Mouse (Mus musculus) limb, embryonic 13.5 days (tissue): ENCODE measurements around the gene Ap4e1. TPM values are rescaled to one million over a fixed set of nuclear protein-coding genes. Genes with fewer than 3 reads are reported as not detected.
A peak's percentile ranks its signal among the peaks of the same experiment; 100 is the strongest.
"Not testable (repeated sequence)": the region's sequence is repeated elsewhere in the genome, so short reads cannot be mapped to it uniquely, and the experiment has no call there.

ENCODE experiments used
- ATAC-seq: fragments of 200-750 bp; cut with Nextera tagmentation; 2 replicates; pipeline ENCODE4 v1.8.0; 2017; ENCODE audit warnings: low read depth, moderate number of reproducible peaks, moderate TSS enrichment; ENCODE audit not compliant: low FRiP score
- H3K27ac ChIP-seq: fragments of 300-500 bp; sonication (generic); 2 replicates; pipeline ENCODE4 v1.5.1; 2015; ENCODE audit warnings: inconsistent platforms, mild to moderate bottlenecking, moderate library complexity
- H3K27me3 ChIP-seq: fragments of 300-500 bp; sonication (generic); 2 replicates; pipeline ENCODE4 v1.6.1; 2015; ENCODE audit warnings: mild to moderate bottlenecking, inconsistent platforms
- H3K36me3 ChIP-seq: fragments of 300-500 bp; sonication (generic); 2 replicates; pipeline ENCODE4 v1.6.1; 2015; ENCODE audit warnings: inconsistent platforms, mild to moderate bottlenecking, moderate library complexity
- H3K4me1 ChIP-seq: fragments of 300-500 bp; sonication (generic); 2 replicates; pipeline ENCODE4 v1.6.1; 2015; ENCODE audit warnings: inconsistent platforms
- H3K4me2 ChIP-seq: fragments of 300-500 bp; sonication (generic); replicated peaks from 2 replicates; pipeline ENCODE4 v1.6.1; 2015; ENCODE audit warnings: inconsistent platforms, mild to moderate bottlenecking, moderate library complexity
- H3K4me3 ChIP-seq: fragments of 300-500 bp; sonication (generic); 2 replicates; pipeline ENCODE4 v1.5.1; 2015; ENCODE audit warnings: moderate library complexity, mild to moderate bottlenecking, inconsistent platforms
- H3K9ac ChIP-seq: fragments of 300-500 bp; sonication (generic); 2 replicates; pipeline ENCODE4 v1.6.1; 2015; ENCODE audit warnings: mild to moderate bottlenecking, inconsistent platforms
- H3K9me3 ChIP-seq: fragments of 300-500 bp; sonication (generic); 2 replicates; pipeline ENCODE4 v1.6.1; 2016; ENCODE audit warnings: inconsistent platforms
- WGBS: fragments of 180-500 bp; shearing (Covaris S2); methylation state at CpG from one replicate; pipeline ENCODE4 v1.1.7; 2015; 5-methylcytosine and 5-hydroxymethylcytosine counted together
- polyA plus RNA-seq: library from polyadenylated mRNA; unstranded; fragments of >200 nt; fragmentation: Nextera tagmentation; extraction: Ambion mirVana; gene quantifications from 2 replicates; pipeline ENCODE4 v1.2.1, GENCODE M21; 2015

Gene Ap4e1
- polyA plus RNA-seq, 1 experiment from 2014 or later, result 12.8 TPM

GRCm38 (mm10) chr2:127006634-127007370 lies 1.7 kb upstream of the Ap4e1 start:
- 38% methylated on average over 12 of the region's 12 CpGs for WGBS
- Histone ChIP-seq H3K4me2 (peak overlapping the region; percentile 37), H3K4me3 (peak overlapping the region; percentile 30)

DNA sequence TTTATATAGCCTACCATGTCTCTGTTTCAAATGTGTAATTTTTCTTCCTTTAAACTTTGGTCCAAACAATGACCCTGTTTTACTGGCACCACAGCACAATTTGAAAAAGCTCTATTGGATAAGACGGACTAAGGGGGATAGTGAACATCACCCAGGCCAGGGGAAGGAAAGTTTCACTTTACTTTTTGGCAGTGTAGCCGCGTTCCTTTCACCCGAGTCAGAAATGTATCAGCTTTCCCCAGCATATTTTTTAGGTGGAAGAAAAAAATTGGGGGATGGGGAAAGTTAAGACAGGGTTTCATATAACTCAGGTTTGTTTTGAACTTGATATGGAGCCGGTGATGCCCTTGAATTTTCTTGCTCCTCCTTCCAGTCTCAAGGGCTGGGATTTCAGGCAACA lies 1.0 kb upstream of the Ap4e1 start:
- no peak overlapping the region for H3K27ac ChIP-seq
- no peak overlapping the region for H3K9ac ChIP-seq
- WGBS, result 72% methylated on average over 5 of the region's 5 CpGs
- H3K4me2 ChIP-seq, result no peak overlapping the region
- no peak for ATAC-seq
- H3K36me3 ChIP-seq, result peaks cover 15% of the 10 kb centered on the region
- no peaks in the 10 kb centered on the region for H3K27me3 ChIP-seq
- H3K4me1 ChIP-seq, result peaks cover 12% of the 10 kb centered on the region
- H3K4me3 ChIP-seq, result no peak overlapping the region
- no peaks in the 10 kb centered on the region for H3K9me3 ChIP-seq

More at GRCm38 (mm10) chr2:127006634-127007370, 1.7 kb upstream of the Ap4e1 start:
- ATAC-seq, result no peak
- H3K9me3 ChIP-seq, result no peaks in the 10 kb centered on the region
- H3K4me1 ChIP-seq, result peaks cover 12% of the 10 kb centered on the region
- no peak overlapping the region for H3K27ac ChIP-seq
- no peaks in the 10 kb centered on the region for H3K27me3 ChIP-seq
- H3K9ac ChIP-seq, result no peak overlapping the region; the same call in 1 of the 2 replicates
- H3K36me3 ChIP-seq, result peaks cover 8% of the 10 kb centered on the region

GRCm38 (mm10) chr2:127035006-127035605 lies 26.6 kb downstream of the Ap4e1 start:
- H3K4me3 ChIP-seq, result no peak overlapping the region
- H3K4me1 ChIP-seq, result no peaks in the 10 kb centered on the region
- H3K9me3 ChIP-seq, result no peaks in the 10 kb centered on the region
- H3K9ac ChIP-seq, result no peak overlapping the region
- no peak for ATAC-seq
- WGBS, result 94% methylated on average over 9 of the region's 9 CpGs
- H3K27me3 ChIP-seq, result no peaks in the 10 kb centered on the region
- peaks cover 52% of the 10 kb centered on the region for H3K36me3 ChIP-seq
- no peak overlapping the region for H3K4me2 ChIP-seq
- no peak overlapping the region for H3K27ac ChIP-seq

DNA sequence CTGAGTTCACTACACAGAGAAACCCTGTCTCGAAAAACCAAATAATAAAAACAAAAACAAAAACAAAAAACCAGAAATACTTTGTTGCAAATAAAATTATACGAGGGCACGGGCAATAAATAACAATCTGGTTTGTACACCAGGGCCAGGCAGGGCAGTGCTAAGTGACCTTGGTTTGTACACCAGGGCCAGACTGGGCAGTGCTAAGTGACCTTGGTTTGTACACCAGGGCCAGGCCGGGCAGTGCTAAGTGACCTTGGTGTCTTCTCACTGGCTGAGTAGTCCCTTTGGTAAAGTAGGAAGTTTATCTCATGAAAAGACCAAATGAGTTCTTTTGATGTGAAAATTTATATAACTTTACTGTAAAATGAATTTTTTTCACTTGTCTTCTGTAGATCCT lies 28.8 kb downstream of the Ap4e1 start:
- H3K4me3 ChIP-seq, result no peak overlapping the region
- no peak overlapping the region for H3K9ac ChIP-seq
- H3K36me3 ChIP-seq, result peaks cover 46% of the 10 kb centered on the region
- H3K4me2 ChIP-seq, result no peak overlapping the region
- 93% methylated on average over 4 of the region's 4 CpGs for WGBS
- ATAC-seq, result no peak
- H3K9me3 ChIP-seq, result no peaks in the 10 kb centered on the region
- no peak overlapping the region for H3K27ac ChIP-seq
- no peaks in the 10 kb centered on the region for H3K4me1 ChIP-seq
- H3K27me3 ChIP-seq, result no peaks in the 10 kb centered on the region

DNA sequence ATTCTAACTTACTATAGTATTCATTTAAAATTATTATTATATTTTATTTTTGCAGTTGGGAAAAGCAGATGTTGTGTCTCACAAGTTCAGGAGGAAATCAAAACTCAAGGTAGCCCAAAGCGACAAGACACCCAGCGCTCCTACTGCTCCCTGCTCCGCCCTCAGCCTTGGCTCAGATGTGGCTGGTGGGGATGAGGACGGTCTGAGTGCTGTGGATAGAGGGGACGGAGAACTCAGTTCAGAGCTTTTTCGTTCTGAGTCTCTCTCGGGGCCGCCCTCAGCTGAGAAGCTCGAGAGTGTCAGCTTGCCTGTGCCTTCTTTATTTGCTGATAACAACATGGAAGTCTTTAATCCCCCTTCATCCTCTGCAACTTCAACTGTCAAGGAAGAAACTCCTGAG lies 53.0 kb downstream of the Ap4e1 start:
- H3K4me3 ChIP-seq, result no peak overlapping the region
- ATAC-seq, result no peak
- no peak overlapping the region for H3K27ac ChIP-seq
- H3K36me3 ChIP-seq, result peaks cover 65% of the 10 kb centered on the region
- H3K27me3 ChIP-seq, result no peaks in the 10 kb centered on the region
- no peak overlapping the region for H3K4me2 ChIP-seq
- H3K9ac ChIP-seq, result no peak overlapping the region
- H3K9me3 ChIP-seq, result no peaks in the 10 kb centered on the region
- no peaks in the 10 kb centered on the region for H3K4me1 ChIP-seq
- 94% methylated on average over 9 of the region's 9 CpGs for WGBS

DNA sequence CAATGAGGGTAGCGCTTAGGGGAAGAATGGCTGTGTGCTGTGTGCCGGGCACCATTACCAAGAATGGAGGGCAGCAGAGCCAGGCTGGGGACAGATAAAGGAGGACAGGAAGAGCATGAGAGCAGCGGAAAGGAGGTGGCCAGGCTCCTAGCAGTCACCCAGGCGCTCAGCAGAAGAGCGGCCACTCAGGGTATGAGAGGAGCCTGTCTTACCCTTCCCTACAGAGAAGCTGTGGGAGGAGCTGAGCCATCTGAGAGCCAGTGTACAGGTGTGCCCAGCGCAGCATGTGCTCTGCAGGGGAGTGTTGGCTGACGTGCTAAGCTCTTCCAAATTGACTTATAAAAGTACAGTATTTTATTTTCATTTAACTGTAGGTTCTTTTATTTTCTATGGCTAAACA lies 60.3 kb downstream of the Ap4e1 start:
- Histone ChIP-seq H3K4me1 (peaks cover 12% of the 10 kb centered on the region), H3K9ac (no peak overlapping the region), H3K27ac (no peak overlapping the region), H3K36me3 (peaks cover 12% of the 10 kb centered on the region), H3K4me2 (no peak overlapping the region), H3K27me3 (no peaks in the 10 kb centered on the region), H3K4me3 (no peak overlapping the region), H3K9me3 (no peaks in the 10 kb centered on the region)
- WGBS, result 71% methylated on average over 7 of the region's 7 CpGs
- no peak for ATAC-seq

GRCm38 (mm10) chr2:127069781-127070434 lies 61.4 kb downstream of the Ap4e1 start:
- ATAC-seq, result 0 out of 2 replicates have a peak, but pooled peaks have one; percentile 38
- H3K4me2 ChIP-seq, result peak overlapping the region; percentile 70
- peaks cover 12% of the 10 kb centered on the region for H3K4me1 ChIP-seq
- no peak overlapping the region; the same call in 1 of the 2 replicates for H3K27ac ChIP-seq
- H3K36me3 ChIP-seq, result peaks cover 10% of the 10 kb centered on the region
- H3K4me3 ChIP-seq, result peak overlapping the region; percentile 67
- peak overlapping the region; percentile 81 for H3K9ac ChIP-seq
- no peaks in the 10 kb centered on the region for H3K9me3 ChIP-seq
- WGBS, result 10% methylated on average over 11 of the region's 11 CpGs
- no peaks in the 10 kb centered on the region for H3K27me3 ChIP-seq

DNA sequence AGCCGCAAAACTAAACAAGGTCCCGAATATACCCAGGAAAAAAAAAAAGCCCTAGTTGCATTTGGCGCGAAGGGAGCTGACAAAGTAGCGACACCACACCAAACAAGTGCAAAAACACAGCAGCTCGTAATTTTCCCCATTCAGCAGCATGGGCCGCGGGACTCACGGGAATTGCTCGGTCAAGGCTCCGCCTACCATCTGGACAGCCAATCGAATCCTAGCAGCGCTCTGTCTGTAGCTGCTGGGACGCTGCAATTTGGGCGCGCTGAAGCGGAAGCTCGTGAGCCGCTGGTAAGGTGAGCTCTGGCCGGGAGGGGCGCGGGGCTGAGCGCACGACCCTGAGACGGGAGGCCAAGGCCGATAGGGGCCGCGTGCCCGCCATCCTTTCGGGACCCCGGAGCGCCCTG lies 61.9 kb downstream of the Ap4e1 start, which contains the start of gene Blvra:
TSS of gene Blvra (plus strand) at position 231 of the 407 bp plus-strand sequence.
- no peaks in the 10 kb centered on the region for H3K27me3 ChIP-seq
- peak within 1 kb of the TSS; percentile 73; the same call in 1 of the 2 replicates for H3K27ac ChIP-seq
- peaks cover 10% of the 10 kb centered on the region for H3K36me3 ChIP-seq
- H3K9me3 ChIP-seq, result no peaks in the 10 kb centered on the region
- peak within 1 kb of the TSS; percentile 67 for H3K4me3 ChIP-seq
- peak within 1 kb of the TSS; percentile 81 for H3K9ac ChIP-seq
- peak within 1 kb of the TSS; percentile 70 for H3K4me2 ChIP-seq
- H3K4me1 ChIP-seq, result peaks cover 12% of the 10 kb centered on the region
- peak; percentile 100 for ATAC-seq
- under 1% methylated on average over 30 of the region's 32 CpGs for WGBS

DNA sequence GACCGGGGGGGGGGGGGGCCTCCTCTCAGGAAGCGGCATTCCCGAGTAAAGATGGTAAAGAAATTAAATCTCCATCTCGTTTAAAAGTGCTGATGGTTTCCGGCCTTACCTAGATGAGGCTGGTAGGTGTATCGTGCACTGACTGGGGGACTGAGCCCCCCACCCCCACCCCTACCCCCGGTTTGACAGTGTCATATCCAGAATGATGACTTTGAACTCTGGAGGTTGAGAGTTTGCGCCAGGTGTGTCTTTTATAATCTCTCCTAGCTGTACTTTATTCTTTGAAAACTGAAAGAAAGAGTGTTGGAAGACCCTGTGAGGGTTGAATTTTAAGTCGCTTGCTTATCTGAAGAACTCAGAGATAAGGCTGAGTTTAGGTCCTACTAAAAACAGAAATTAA lies 62.4 kb downstream of the Ap4e1 start:
- no peaks in the 10 kb centered on the region for H3K9me3 ChIP-seq
- H3K4me1 ChIP-seq, result peaks cover 12% of the 10 kb centered on the region
- peak overlapping the region; percentile 67 for H3K4me3 ChIP-seq
- H3K36me3 ChIP-seq, result peaks cover 10% of the 10 kb centered on the region
- H3K9ac ChIP-seq, result peak overlapping the region; percentile 81
- H3K27me3 ChIP-seq, result no peaks in the 10 kb centered on the region
- ATAC-seq, result peak; percentile 32
- peak overlapping the region; percentile 70 for H3K4me2 ChIP-seq
- 13% methylated on average over 9 of the region's 9 CpGs for WGBS
- peak overlapping the region; percentile 73; the same call in 1 of the 2 replicates for H3K27ac ChIP-seq

- no peak overlapping the region for H3K4me2 ChIP-seq
- WGBS, result 87% methylated on average over 2 of the region's 2 CpGs
- no peaks in the 10 kb centered on the region for H3K9me3 ChIP-seq
- peaks cover 12% of the 10 kb centered on the region for H3K4me1 ChIP-seq
- no peak overlapping the region for H3K27ac ChIP-seq
- H3K9ac ChIP-seq, result no peak overlapping the region
- no peak for ATAC-seq
- no peak overlapping the region for H3K4me3 ChIP-seq
- no peaks in the 10 kb centered on the region for H3K36me3 ChIP-seq
- no peaks in the 10 kb centered on the region for H3K27me3 ChIP-seq
These were observed 65.6 kb downstream of the Ap4e1 start for GRCm38 (mm10) chr2:127074116-127074515.

DNA sequence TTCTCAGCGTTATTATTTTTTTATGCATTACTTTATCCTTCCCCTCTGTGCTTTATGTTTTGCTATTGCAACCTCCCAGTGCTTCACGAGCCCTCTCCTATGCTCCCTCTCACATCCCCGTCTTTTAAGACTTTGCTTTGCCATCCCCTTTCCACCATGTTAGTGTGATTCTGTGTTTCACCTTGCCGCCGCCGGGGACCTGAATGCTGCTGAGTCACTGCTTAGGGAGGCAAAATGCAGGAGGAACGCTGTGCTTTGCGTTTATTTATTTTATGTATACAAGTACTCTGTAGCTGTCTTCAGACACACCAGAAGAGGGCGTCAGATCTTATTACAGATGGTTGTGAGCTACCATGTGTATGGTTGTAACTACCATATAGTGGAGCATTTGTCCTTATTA lies 69.1 kb downstream of the Ap4e1 start:
- Histone ChIP-seq H3K4me2 (no peak overlapping the region), H3K4me1 (no peaks in the 10 kb centered on the region), H3K9ac (no peak overlapping the region), H3K27ac (no peak overlapping the region), H3K27me3 (no peaks in the 10 kb centered on the region), H3K9me3 (no peaks in the 10 kb centered on the region), H3K36me3 (peaks cover 8% of the 10 kb centered on the region), H3K4me3 (no peak overlapping the region)
- ATAC-seq, result no peak
- WGBS, result 78% methylated on average over 9 of the region's 9 CpGs

- not testable (repeated sequence) for H3K9me3 ChIP-seq, H3K4me2 ChIP-seq, H3K4me1 ChIP-seq, ATAC-seq, H3K9ac ChIP-seq, H3K36me3 ChIP-seq, H3K27me3 ChIP-seq, H3K27ac ChIP-seq, H3K4me3 ChIP-seq
- 46% methylated on average over 2 of the region's 2 CpGs for WGBS
These were observed 70.5 kb downstream of the Ap4e1 start for GRCm38 (mm10) chr2:127079066-127079465.
